ENCODE assay signal across 17 mouse cellular contexts in the genomic region with DNA sequence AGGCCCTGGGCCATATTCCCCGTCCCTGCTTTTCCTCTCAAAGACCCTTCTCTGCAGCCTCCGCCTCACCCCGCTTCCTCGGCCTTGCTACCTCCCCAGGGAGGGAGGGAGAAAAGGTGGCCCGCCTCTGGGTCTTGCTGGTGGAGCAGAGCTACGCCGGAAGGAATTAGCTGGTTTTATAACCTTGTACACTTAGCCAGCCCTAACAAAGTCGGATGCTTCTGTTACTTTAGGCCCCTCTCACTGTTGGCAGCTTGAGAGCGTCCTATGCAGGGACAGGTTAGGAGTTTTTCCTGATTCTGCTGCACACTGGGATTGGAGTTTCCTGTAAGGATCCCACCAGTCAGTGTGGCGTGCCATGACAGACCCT. TPM values are rescaled to one million over a fixed set of nuclear protein-coding genes. Genes with fewer than 3 reads are reported as not detected.
A peak's percentile ranks its signal among the peaks of the same experiment; 100 is the strongest.
DNase-seq lines count a peak whose midpoint lies in the region; ATAC-seq and TF ChIP-seq lines count a peak whose summit lies in the region.
"Had no signal": no experiment of that assay in that cellular context is flagged by ENCODE, and none has a peak within 500 bp of the region (broad histone marks: within the 10 kb centered on the region; RNA-seq: fewer than 3 reads in every experiment).

No protein-coding gene starts in this region.

- no peak overlapping the region for H3K4me2 ChIP-seq in kidney, embryonic 14.5 days (replicated peaks; ENCODE audit: low read depth, low read length)
- peak overlapping the region; percentile 78 for H3K4me2 ChIP-seq in embryonic facial prominence, embryonic 12.5 days (replicated peaks)
- peak overlapping the region; percentile 30 for H3K4me2 ChIP-seq in limb, embryonic 12.5 days

- H3K27me3 ChIP-seq in kidney, embryonic 14.5 days (ENCODE audit: control insufficient read depth, insufficient read depth, low read length): peaks cover 92% of the 10 kb centered on the region
- H3K27me3 ChIP-seq in kidney, adult 2 months (replicated peaks; ENCODE audit: control insufficient read depth, insufficient read depth, low read length): peaks cover 4% of the 10 kb centered on the region; the same call in 1 of the 2 replicates
- peaks cover 93% of the 10 kb centered on the region for H3K27me3 ChIP-seq in embryonic facial prominence, embryonic 12.5 days
- H3K27me3 ChIP-seq in limb, embryonic 12.5 days: peaks cover 97% of the 10 kb centered on the region

- peak overlapping the region; percentile 14 for H3K4me3 ChIP-seq in kidney, embryonic 14.5 days (ENCODE audit: low read length)
- H3K4me3 ChIP-seq in kidney, adult 2 months (ENCODE audit: insufficient read depth, low read depth, low read length): no peak overlapping the region
- peak overlapping the region; percentile 55 for H3K4me3 ChIP-seq in embryonic facial prominence, embryonic 12.5 days
- H3K4me3 ChIP-seq in limb, embryonic 12.5 days (replicated peaks): peak overlapping the region; percentile 21; the same call in 1 of the 2 replicates

- 25% methylated on average over 10 of the region's 10 CpGs for WGBS in kidney, embryonic 14.5 days
- WGBS in kidney, adult 2 months: 60% methylated on average over 10 of the region's 10 CpGs
- 13% methylated on average over 10 of the region's 10 CpGs for WGBS in embryonic facial prominence, embryonic 12.5 days
- 13% methylated on average over 10 of the region's 10 CpGs for WGBS in limb, embryonic 12.5 days

- no peak overlapping the region for H3K9ac ChIP-seq in kidney, embryonic 14.5 days (ENCODE audit: low read depth, low read length)
- H3K9ac ChIP-seq in embryonic facial prominence, embryonic 12.5 days: no peak overlapping the region
- no peak overlapping the region for H3K9ac ChIP-seq in limb, embryonic 12.5 days (replicated peaks)
- H3K9ac ChIP-seq: lung, embryonic 15.5 days had no signal

- ATAC-seq in kidney, embryonic 14.5 days (ENCODE audit: low FRiP score, low TSS enrichment): no peak
- ATAC-seq in embryonic facial prominence, embryonic 12.5 days (ENCODE audit: insufficient number of reproducible peaks, insufficient read depth, low FRiP score, low TSS enrichment): no peak
- ATAC-seq in limb, embryonic 12.5 days (ENCODE audit: insufficient number of reproducible peaks, insufficient read depth, low FRiP score, low TSS enrichment, low read depth): no peak
- no peak for ATAC-seq in megakaryocyte progenitor cell, adult 5-6 weeks (replicated peaks; ENCODE audit: poor library complexity)
- ATAC-seq: Patski had no signal

- no peaks in the 10 kb centered on the region for H3K36me3 ChIP-seq in kidney, embryonic 14.5 days (ENCODE audit: control insufficient read depth, insufficient read depth, low read length)
- H3K36me3 ChIP-seq in kidney, adult 2 months (ENCODE audit: control insufficient read depth, insufficient read depth, low read length): no peaks in the 10 kb centered on the region
- no peaks in the 10 kb centered on the region for H3K36me3 ChIP-seq in embryonic facial prominence, embryonic 12.5 days
- no peaks in the 10 kb centered on the region for H3K36me3 ChIP-seq in limb, embryonic 12.5 days
- H3K36me3 ChIP-seq: lung, embryonic 15.5 days had no signal

- no peaks in the 10 kb centered on the region for H3K9me3 ChIP-seq in kidney, embryonic 14.5 days (ENCODE audit: control insufficient read depth, low read length)
- no peaks in the 10 kb centered on the region for H3K9me3 ChIP-seq in embryonic facial prominence, embryonic 12.5 days
- no peaks in the 10 kb centered on the region for H3K9me3 ChIP-seq in limb, embryonic 12.5 days
- H3K9me3 ChIP-seq: lung, embryonic 15.5 days had no signal

- peaks cover 12% of the 10 kb centered on the region; the same call in 1 of the 2 replicates for H3K4me1 ChIP-seq in kidney, embryonic 14.5 days (ENCODE audit: control insufficient read depth, insufficient read depth, low read length)
- H3K4me1 ChIP-seq in kidney, adult 2 months (ENCODE audit: control insufficient read depth, insufficient read depth, low read length): 0 out of 2 replicates have a peak, but pooled peaks cover 3% of the 10 kb centered on the region
- H3K4me1 ChIP-seq in embryonic facial prominence, embryonic 12.5 days: peaks cover 23% of the 10 kb centered on the region
- H3K4me1 ChIP-seq in limb, embryonic 12.5 days (replicated peaks): peaks cover 44% of the 10 kb centered on the region

- no peak for TF ChIP-seq CTCF in kidney, adult 2 months (conservative IDR thresholded peaks at IDR 0.05; ENCODE audit: insufficient read depth, insufficient read length, low read depth, low read length)

- TF ChIP-seq POLR2A in kidney, adult 2 months (IDR thresholded peaks at IDR 0.05; ENCODE audit: low read depth, low read length): no peak

- peak; percentile 42 for DNase-seq in embryo, embryonic 10.5 days (ENCODE audit: low spot score)
- DNase-seq in embryo, embryonic 10 days (ENCODE audit: low spot score): no peak
- DNase-seq in kidney, adult 2 months: no peak
- DNase-seq in cerebellum, postnatal 10 days: no peak
- DNase-seq: adrenal gland, adult 8-10 months; gastrocnemius, postnatal 14 days; kidney, adult 9 months; left cerebral cortex, postnatal 4 days had no signal

- no peak overlapping the region for H3K27ac ChIP-seq in kidney, embryonic 14.5 days (ENCODE audit: low read depth, low read length)
- no peak overlapping the region for H3K27ac ChIP-seq in kidney, adult 2 months (ENCODE audit: insufficient read depth, low read depth, low read length)
- H3K27ac ChIP-seq in embryonic facial prominence, embryonic 12.5 days: 0 out of 2 replicates have a peak overlapping the region, but pooled peaks have one; percentile 2
- no peak overlapping the region for H3K27ac ChIP-seq in limb, embryonic 12.5 days
- H3K27ac ChIP-seq: lung, embryonic 15.5 days had no signal

RNA-seq across cellular contexts. Expression of gene Gdf7, which starts 1.7 kb away (rescaled TPM):
- polyA plus RNA-seq in kidney, embryonic 14.5 days (2014; fragmentation: Nextera tagmentation; extraction: Ambion mirVana): 0.99 and 1.3 TPM in 2 replicates
- 1.1 and 1.5 TPM in 2 replicates for polyA plus RNA-seq in kidney, adult 2 months (2012; rRNA removed)
- polyA plus RNA-seq in embryonic facial prominence, embryonic 12.5 days (2016; fragmentation: Nextera tagmentation; extraction: Ambion mirVana): 1.8 and 2.5 TPM in 2 replicates
- polyA plus RNA-seq in limb, embryonic 12.5 days (2016; fragmentation: Nextera tagmentation; extraction: Ambion mirVana): 0.80 and 0.88 TPM in 2 replicates
- not detected in 2 replicates for total RNA-seq in megakaryocyte progenitor cell, adult 5-6 weeks (2015)
- not detected in 2 replicates for total RNA-seq in megakaryocyte progenitor cell, adult 5-6 weeks (2017)
- total RNA-seq: gastrocnemius, postnatal 14 days; left cerebral cortex, postnatal 4 days; megakaryocyte-erythroid progenitor cell, adult 5-6 weeks; neutrophil, adult 5-6 weeks had no signal
- polyA plus RNA-seq: forebrain, embryonic 11.5 days; lung, embryonic 15.5 days; Patski had no signal

RNA-seq across cellular contexts. Expression of gene Hs1bp3, which starts 13.1 kb away (rescaled TPM):
- 9.1 and 11.6 TPM in 2 replicates for polyA plus RNA-seq in kidney, embryonic 14.5 days (2014; fragmentation: Nextera tagmentation; extraction: Ambion mirVana)
- polyA plus RNA-seq in kidney, adult 2 months (2012; rRNA removed): 25.3 and 27.7 TPM in 2 replicates
- polyA plus RNA-seq in embryonic facial prominence, embryonic 12.5 days (2016; fragmentation: Nextera tagmentation; extraction: Ambion mirVana): 19.1 and 20.3 TPM in 2 replicates
- 17.5 and 19.9 TPM in 2 replicates for polyA plus RNA-seq in limb, embryonic 12.5 days (2016; fragmentation: Nextera tagmentation; extraction: Ambion mirVana)
- 5.6 and 8.3 TPM in 2 replicates for total RNA-seq in megakaryocyte progenitor cell, adult 5-6 weeks (2015)
- 4.4 and 7.4 TPM in 2 replicates for total RNA-seq in megakaryocyte progenitor cell, adult 5-6 weeks (2017)
